Mouse (Mus musculus): ENCODE measurements around the gene Slc25a4. TPM values are rescaled to one million over a fixed set of nuclear protein-coding genes. Genes with fewer than 3 reads are reported as not detected.

Gene Slc25a4
- 660 and 673 TPM in 2 replicates for polyA plus RNA-seq (2012; rRNA removed)

GRCm38 (mm10) chr8:46210404-46211315 lies at the start of gene Slc25a4:
TSS of gene Slc25a4 (minus strand) at chr8:46211284.
- no peak for TF ChIP-seq CTCF (IDR thresholded peaks at IDR 0.05; ENCODE audit: extremely low read depth, insufficient read depth, low read length)
- peak; percentile 96 for TF ChIP-seq POLR2A (IDR thresholded peaks at IDR 0.05; ENCODE audit: extremely low read depth, insufficient read depth, low read length)
- Histone ChIP-seq H3K27ac (ENCODE audit: insufficient read depth, low read length) (peak within 1 kb of the TSS; percentile 96), H3K4me1 (ENCODE audit: control insufficient read depth, insufficient read depth, low read length) (peaks cover 1% of the 10 kb centered on the region; the same call in 1 of the 2 replicates), H3K4me3 (ENCODE audit: insufficient read depth, low read length) (peak within 1 kb of the TSS; percentile 98)

- Histone ChIP-seq H3K4me3 (ENCODE audit: insufficient read depth, low read length) (no peak overlapping the region), H3K4me1 (ENCODE audit: control insufficient read depth, insufficient read depth, low read length) (no peaks in the 10 kb centered on the region), H3K27ac (ENCODE audit: insufficient read depth, low read length) (no peak overlapping the region)
- TF ChIP-seq CTCF (IDR thresholded peaks at IDR 0.05; ENCODE audit: extremely low read depth, insufficient read depth, low read length): no peak
- TF ChIP-seq POLR2A (IDR thresholded peaks at IDR 0.05; ENCODE audit: extremely low read depth, insufficient read depth, low read length): no peak
These were observed 47.0 kb upstream of the Slc25a4 start for GRCm38 (mm10) chr8:46257921-46258682.

GRCm38 (mm10) chr8:46252456-46252855 lies 41.4 kb upstream of the Slc25a4 start:
- TF ChIP-seq POLR2A (IDR thresholded peaks at IDR 0.05; ENCODE audit: extremely low read depth, insufficient read depth, low read length) (no peak), CTCF (IDR thresholded peaks at IDR 0.05; ENCODE audit: extremely low read depth, insufficient read depth, low read length) (no peak)

GRCm38 (mm10) chr8:46251561-46251960 lies 40.5 kb upstream of the Slc25a4 start:
- no peak overlapping the region for H3K4me3 ChIP-seq (ENCODE audit: insufficient read depth, low read length)
- TF ChIP-seq CTCF (IDR thresholded peaks at IDR 0.05; ENCODE audit: extremely low read depth, insufficient read depth, low read length) (no peak), POLR2A (IDR thresholded peaks at IDR 0.05; ENCODE audit: extremely low read depth, insufficient read depth, low read length) (no peak)
- H3K4me1 ChIP-seq (ENCODE audit: control insufficient read depth, insufficient read depth, low read length): no peaks in the 10 kb centered on the region

More at GRCm38 (mm10) chr8:46252456-46252855, 41.4 kb upstream of the Slc25a4 start:
- no peaks in the 10 kb centered on the region for H3K4me1 ChIP-seq (ENCODE audit: control insufficient read depth, insufficient read depth, low read length)
- no peak overlapping the region for H3K27ac ChIP-seq (ENCODE audit: insufficient read depth, low read length)
- H3K4me3 ChIP-seq (ENCODE audit: insufficient read depth, low read length): no peak overlapping the region

GRCm38 (mm10) chr8:46246346-46246745 lies 35.3 kb upstream of the Slc25a4 start:
- Histone ChIP-seq H3K4me1 (ENCODE audit: control insufficient read depth, insufficient read depth, low read length) (no peaks in the 10 kb centered on the region), H3K27ac (ENCODE audit: insufficient read depth, low read length) (no peak overlapping the region), H3K4me3 (ENCODE audit: insufficient read depth, low read length) (no peak overlapping the region)
- TF ChIP-seq POLR2A (IDR thresholded peaks at IDR 0.05; ENCODE audit: extremely low read depth, insufficient read depth, low read length) (no peak), CTCF (IDR thresholded peaks at IDR 0.05; ENCODE audit: extremely low read depth, insufficient read depth, low read length) (no peak)

More at GRCm38 (mm10) chr8:46251561-46251960, 40.5 kb upstream of the Slc25a4 start:
- H3K27ac ChIP-seq (ENCODE audit: insufficient read depth, low read length): no peak overlapping the region

- no peak for TF ChIP-seq CTCF (IDR thresholded peaks at IDR 0.05; ENCODE audit: extremely low read depth, insufficient read depth, low read length)
- no peak for TF ChIP-seq POLR2A (IDR thresholded peaks at IDR 0.05; ENCODE audit: extremely low read depth, insufficient read depth, low read length)
- no peaks in the 10 kb centered on the region for H3K4me1 ChIP-seq (ENCODE audit: control insufficient read depth, insufficient read depth, low read length)
These were observed 31.9 kb upstream of the Slc25a4 start for GRCm38 (mm10) chr8:46242946-46243345.

GRCm38 (mm10) chr8:46241568-46242374 lies 30.7 kb upstream of the Slc25a4 start:
- Histone ChIP-seq H3K27ac (ENCODE audit: insufficient read depth, low read length) (no peak overlapping the region), H3K4me3 (ENCODE audit: insufficient read depth, low read length) (no peak overlapping the region), H3K4me1 (ENCODE audit: control insufficient read depth, insufficient read depth, low read length) (no peaks in the 10 kb centered on the region)
- TF ChIP-seq POLR2A (IDR thresholded peaks at IDR 0.05; ENCODE audit: extremely low read depth, insufficient read depth, low read length): no peak
- TF ChIP-seq CTCF (IDR thresholded peaks at IDR 0.05; ENCODE audit: extremely low read depth, insufficient read depth, low read length): peak; percentile 96

More at GRCm38 (mm10) chr8:46242946-46243345, 31.9 kb upstream of the Slc25a4 start:
- H3K27ac ChIP-seq (ENCODE audit: insufficient read depth, low read length): no peak overlapping the region
- no peak overlapping the region for H3K4me3 ChIP-seq (ENCODE audit: insufficient read depth, low read length)

- no peaks in the 10 kb centered on the region for H3K4me1 ChIP-seq (ENCODE audit: control insufficient read depth, insufficient read depth, low read length)
- H3K4me3 ChIP-seq (ENCODE audit: insufficient read depth, low read length): no peak overlapping the region
- TF ChIP-seq CTCF (IDR thresholded peaks at IDR 0.05; ENCODE audit: extremely low read depth, insufficient read depth, low read length) (no peak), POLR2A (IDR thresholded peaks at IDR 0.05; ENCODE audit: extremely low read depth, insufficient read depth, low read length) (no peak)
- H3K27ac ChIP-seq (ENCODE audit: insufficient read depth, low read length): no peak overlapping the region
These were observed 25.5 kb upstream of the Slc25a4 start for GRCm38 (mm10) chr8:46236441-46237223.
